Mouse (Mus musculus) heart, adult 8-10 months (tissue): Measurements from ENCODE around the gene Rhox4f. TPM values are rescaled to one million over a fixed set of nuclear protein-coding genes. Genes with fewer than 3 reads are reported as not detected.
"Not testable (repeated sequence)": the region's sequence is repeated elsewhere in the genome, so short reads cannot be mapped to it uniquely, and the experiment has no call there.

Experiments used
- DNase-seq: peaks from one replicate; pipeline ENCODE4 v3.0.0; 2022; ENCODE audit warnings: low spot score
- total RNA-seq, 4 experiments: library from RNA; stranded (reverse); gene quantifications; 2 replicates each; pipeline ENCODE4 v1.2.4; 2022

The Rhox4f gene
- total RNA-seq: not detected

DNA sequence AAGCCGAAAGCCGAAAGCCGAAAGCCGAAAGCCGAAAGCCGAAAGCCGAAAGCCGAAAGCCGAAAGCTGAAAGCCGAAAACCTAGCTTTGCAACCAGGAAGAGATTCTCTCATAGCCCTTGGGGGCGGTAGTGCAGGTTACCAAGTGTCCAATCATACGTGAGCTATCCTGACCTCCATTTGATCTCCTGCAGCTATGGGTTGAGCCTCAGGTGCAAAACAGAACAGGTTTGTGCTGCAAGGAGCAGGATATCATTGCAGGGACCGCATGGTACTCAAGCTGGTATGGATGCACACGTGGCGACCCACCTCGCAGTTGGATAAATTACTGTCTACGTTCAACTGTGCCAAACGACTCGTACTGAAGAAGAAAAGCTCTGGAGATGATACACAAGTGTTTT, at the start of gene Rhox4f:
Gene Rhox4f (minus strand): TSS at position 101 of the 400 bp plus-strand sequence.
- DNase-seq: not testable (repeated sequence)

DNA sequence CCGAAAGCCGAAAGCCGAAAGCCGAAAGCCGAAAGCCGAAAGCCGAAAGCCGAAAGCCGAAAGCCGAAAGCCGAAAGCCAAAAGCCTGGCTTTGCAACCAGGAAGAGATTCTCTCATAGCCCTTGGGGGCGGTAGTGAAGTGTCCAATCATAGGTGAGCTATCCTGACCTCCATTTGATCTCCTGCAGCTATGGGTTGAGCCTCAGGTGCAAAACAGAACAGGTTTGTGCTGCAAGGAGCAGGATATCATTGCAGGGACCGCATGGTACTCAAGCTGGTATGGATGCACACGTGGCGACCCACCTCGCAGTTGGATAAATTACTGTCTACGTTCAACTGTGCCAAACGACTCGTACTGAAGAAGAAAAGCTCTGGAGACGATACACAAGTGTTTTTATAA, 43.7 kb upstream of the Rhox4f start, which contains the start of gene Rhox4g:
Gene Rhox4g (minus strand): TSS at position 101 of the 400 bp plus-strand sequence.
- DNase-seq: not testable (repeated sequence)

DNA sequence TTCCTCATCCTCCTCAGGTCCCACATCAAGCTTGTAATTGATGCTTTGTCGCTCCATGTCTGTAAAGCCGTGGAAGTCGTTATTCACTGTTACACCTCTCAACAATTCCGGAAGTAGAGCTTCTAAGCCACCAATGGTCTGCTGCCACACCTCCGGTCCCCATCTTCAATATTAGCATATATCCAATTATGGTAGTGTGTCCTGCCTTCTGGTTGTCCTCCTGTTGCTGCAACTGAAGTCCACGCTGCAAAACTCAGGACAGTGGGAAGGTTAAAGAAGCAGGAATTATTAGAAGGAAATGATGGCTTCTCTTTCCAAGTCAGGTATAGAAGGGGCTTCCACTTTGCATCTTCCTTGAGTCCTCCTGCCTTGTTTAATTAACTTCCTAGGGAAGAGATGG, 35.9 kb upstream of the Rhox4f start, which contains the start of gene Rhox2g:
Gene Rhox2g (minus strand): TSS at position 101 of the 400 bp plus-strand sequence.
- not testable (repeated sequence) for DNase-seq

DNA sequence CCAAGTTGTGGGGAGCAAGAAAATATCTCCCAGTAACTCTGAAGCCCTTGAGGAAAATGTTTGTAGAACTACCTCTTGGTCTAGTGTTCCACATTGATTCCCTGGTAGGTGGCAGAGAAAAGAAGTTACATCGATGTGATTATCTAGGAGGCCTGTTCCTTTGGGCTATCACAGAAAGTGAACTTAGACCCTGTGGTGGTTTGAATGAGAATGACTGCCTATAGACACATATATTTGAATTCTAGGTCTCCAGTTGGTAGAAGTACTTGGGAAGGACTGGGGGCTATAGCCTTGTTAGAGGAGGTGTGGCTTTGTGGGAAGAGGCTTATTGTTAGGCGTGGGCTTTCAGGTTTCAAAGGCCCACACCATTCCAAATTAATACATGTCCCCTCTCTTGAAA, 21.0 kb upstream of the Rhox4f start, which contains the start of gene Rhox3g:
Gene Rhox3g (minus strand): TSS at position 101 of the 400 bp plus-strand sequence.
- not testable (repeated sequence) for DNase-seq

DNA sequence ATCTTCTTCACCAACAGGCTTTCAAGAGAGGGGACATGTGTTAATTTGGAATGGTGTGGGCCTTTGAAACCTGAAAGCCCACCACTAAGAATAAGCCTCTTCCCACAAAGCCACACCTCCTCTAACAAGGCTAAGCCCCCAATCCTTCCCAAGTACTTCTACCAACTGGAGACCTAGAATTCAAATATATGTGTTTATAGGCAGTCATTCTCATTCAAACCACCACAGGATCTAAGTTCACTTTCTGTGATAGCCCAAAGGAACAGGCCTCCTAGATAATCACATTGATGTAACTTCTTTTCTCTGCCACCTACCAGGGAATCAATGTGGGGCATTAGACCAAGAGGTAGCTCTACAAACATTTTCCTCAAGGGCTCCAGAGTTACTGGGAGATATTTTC, 26.8 kb downstream of the Rhox4f start, which contains the start of gene Rhox3f:
Gene Rhox3f (plus strand): TSS at position 301 of the 400 bp plus-strand sequence.
- not testable (repeated sequence) for DNase-seq

DNA sequence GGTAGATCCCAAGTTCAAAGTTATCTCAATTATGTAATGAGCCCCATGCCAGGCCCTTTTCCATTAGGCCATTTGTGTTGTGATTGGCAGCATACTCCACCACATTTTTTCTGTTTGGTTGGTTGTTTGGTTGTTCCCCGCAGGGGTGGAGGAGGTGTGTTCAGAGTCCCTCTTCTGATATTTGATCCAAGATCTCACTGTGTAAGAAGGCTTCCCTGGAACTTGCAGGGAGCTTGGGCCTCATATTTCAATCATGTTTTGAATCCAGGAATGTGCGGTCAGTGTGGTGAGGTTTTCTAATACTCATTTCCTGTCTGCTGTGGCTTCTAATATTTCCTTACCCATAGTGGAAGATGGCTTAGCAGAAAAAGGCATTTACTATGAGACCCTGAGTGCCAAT, 34.9 kb downstream of the Rhox4f start:
- DNase-seq: not testable (repeated sequence)

DNA sequence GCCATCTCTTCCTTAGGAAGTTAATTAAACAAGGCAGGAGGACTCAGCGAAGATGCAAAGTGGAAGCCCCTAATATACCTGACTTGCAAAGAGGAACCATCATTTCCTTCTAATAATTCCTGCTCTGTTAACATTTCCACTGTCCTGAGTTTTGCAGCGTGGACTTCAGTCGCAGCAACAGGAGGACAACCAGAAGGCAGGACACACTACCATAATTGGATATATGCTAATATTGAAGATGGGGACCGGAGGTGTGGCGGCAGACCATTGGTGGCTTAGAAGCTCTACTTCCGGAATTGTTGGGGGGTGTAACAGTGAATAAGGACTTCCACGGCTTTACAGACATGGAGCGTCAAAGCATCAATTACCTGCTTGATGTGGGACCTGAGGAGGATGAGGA, 36.4 kb downstream of the Rhox4f start, which contains the start of gene Rhox2f:
Gene Rhox2f (plus strand): TSS at position 301 of the 400 bp plus-strand sequence.
- not testable (repeated sequence) for DNase-seq

DNA sequence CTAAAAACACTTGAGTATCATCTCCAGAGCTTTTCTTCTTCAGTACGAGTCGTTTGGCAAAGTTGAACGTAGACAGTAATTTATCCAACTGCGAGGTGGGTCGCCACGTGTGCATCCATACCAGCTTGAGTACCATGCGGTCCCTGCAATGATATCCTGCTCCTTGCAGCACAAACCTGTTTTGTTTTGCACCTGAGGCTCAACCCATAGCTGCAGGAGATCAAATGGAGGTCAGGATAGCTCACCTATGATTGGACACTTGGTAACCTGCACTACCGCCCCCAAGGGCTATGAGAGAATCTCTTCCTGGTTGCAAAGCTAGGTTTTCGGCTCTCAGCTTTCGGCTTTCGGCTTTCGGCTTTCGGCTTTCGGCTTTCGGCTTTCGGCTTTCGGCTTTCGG, 50.4 kb downstream of the Rhox4f start, which contains the start of gene Rhox4e:
Gene Rhox4e (plus strand): TSS at position 301 of the 400 bp plus-strand sequence.
- not testable (repeated sequence) for DNase-seq

Other genes with a start within 250 kb of the Rhox4f start
- gene Rhox3a2, start 227.7 kb downstream of the Rhox4f start, total RNA-seq: not detected
- gene Rhox4a2, start 216.9 kb downstream of the Rhox4f start, total RNA-seq: not detected
- not detected for gene Rhox2b, start 195.6 kb downstream of the Rhox4f start, total RNA-seq
- gene Rhox4b, start 175.2 kb downstream of the Rhox4f start, total RNA-seq: not detected
- gene Rhox2c, start 154.0 kb downstream of the Rhox4f start, total RNA-seq: under 1 TPM in 1 of 4 experiments, not detected in 3; 0.85 TPM
- gene Rhox3c, start 149.1 kb downstream of the Rhox4f start, total RNA-seq: not detected
- not detected for gene Rhox4c, start 127.4 kb downstream of the Rhox4f start, total RNA-seq
- gene Rhox2d, start 114.3 kb downstream of the Rhox4f start, total RNA-seq: not detected
- gene Rhox4d, start 93.3 kb downstream of the Rhox4f start, total RNA-seq: not detected
- gene Rhox2e, start 77.3 kb downstream of the Rhox4f start, total RNA-seq: not detected
- not detected for gene Rhox3e, start 65.7 kb downstream of the Rhox4f start, total RNA-seq
- not detected for gene Rhox4e, start 50.3 kb downstream of the Rhox4f start, total RNA-seq
- gene Rhox2f, start 36.3 kb downstream of the Rhox4f start, total RNA-seq: not detected
- gene Rhox3f, start 26.7 kb downstream of the Rhox4f start, total RNA-seq: not detected
- not detected for gene Rhox3g, start 20.9 kb upstream of the Rhox4f start, total RNA-seq
- not detected for gene Rhox2g, start 35.8 kb upstream of the Rhox4f start, total RNA-seq
- gene Rhox4g, start 43.6 kb upstream of the Rhox4f start, total RNA-seq: not detected
- gene Rhox3h, start 61.1 kb upstream of the Rhox4f start, total RNA-seq: not detected
- gene Rhox2h, start 65.6 kb upstream of the Rhox4f start, total RNA-seq: under 1 TPM in 2 of 4 experiments, not detected in 2; 0.63 to 0.72 TPM
- gene Rhox5, start 197.1 kb upstream of the Rhox4f start, total RNA-seq: 1 to 10 TPM in 3 of 4 experiments, under 1 TPM in 1; 0.60 to 3.8 (median 1.6) TPM
- not detected for gene Rhox6, start 219.2 kb upstream of the Rhox4f start, total RNA-seq
- gene Rhox7a, start 224.0 kb upstream of the Rhox4f start, total RNA-seq: not detected